Mouse (Mus musculus) liver, embryonic 14.5 days (tissue): ENCODE data around the gene Accs. TPM values are rescaled to one million over a fixed set of nuclear protein-coding genes. Genes with fewer than 3 reads are reported as not detected.

ENCODE experiments used
- ATAC-seq: fragments of 200-750 bp; cut with Nextera tagmentation; 2 replicates; pipeline ENCODE4 v1.8.0; 2017; ENCODE audit warnings: moderate number of reproducible peaks, mild to moderate bottlenecking, moderate library complexity; ENCODE audit not compliant: insufficient read depth
- DNase-seq, 3 experiments: peaks; one replicate each; pipeline ENCODE4 v3.0.0-alpha.2; 2012 to 2013; ENCODE audit warnings: low read depth in 3 of 3, low spot score in 3 of 3
- H3K27ac ChIP-seq: fragments of 300-500 bp; sonication (generic); 2 replicates; pipeline ENCODE4 v1.5.1; 2014; ENCODE audit warnings: moderate library complexity, mild to moderate bottlenecking, control low read depth, inconsistent platforms
- H3K27me3 ChIP-seq: fragments of 300-500 bp; sonication (generic); 2 replicates; pipeline ENCODE4 v1.6.1; 2014; ENCODE audit warnings: mild to moderate bottlenecking, low read length, moderate library complexity; ENCODE audit not compliant: control insufficient read depth, insufficient read depth
- H3K36me3 ChIP-seq: fragments of 300-500 bp; sonication (generic); replicated peaks from 2 replicates; pipeline ENCODE4 v1.6.1; 2014; ENCODE audit warnings: low read depth; ENCODE audit not compliant: control insufficient read depth, insufficient read depth
- H3K4me1 ChIP-seq, 2 experiments: fragments of 200-500 bp in 1 of 2; fragments of 300-500 bp in 1 of 2; sonication (generic) in 1 of 2; replicated peaks; 2 replicates each; pipeline ENCODE4 v1.6.1; 2012 to 2014; ENCODE audit warnings: antibody characterized with exemption in 1 of 2, inconsistent platforms in 1 of 2, low read length in 1 of 2; ENCODE audit not compliant: control insufficient read depth in 2 of 2, insufficient read depth in 2 of 2
- H3K4me2 ChIP-seq: fragments of 300-500 bp; sonication (generic); 2 replicates; pipeline ENCODE4 v1.6.1; 2014; ENCODE audit warnings: low read depth, mild to moderate bottlenecking, control low read depth, moderate library complexity
- H3K4me3 ChIP-seq, 2 experiments: fragments of 200-500 bp in 1 of 2; fragments of 300-500 bp in 1 of 2; sonication (generic) in 1 of 2; 2 replicates each; pipeline ENCODE4 v1.5.1; 2012 to 2014; ENCODE audit warnings: low read depth in 2 of 2, low read length in 2 of 2, mild to moderate bottlenecking in 2 of 2, control low read depth in 1 of 2, inconsistent platforms in 1 of 2, moderate library complexity in 1 of 2; ENCODE audit not compliant: insufficient read depth in 1 of 2
- H3K9ac ChIP-seq: fragments of 300-500 bp; sonication (generic); replicated peaks from 2 replicates; pipeline ENCODE4 v1.6.1; 2014; ENCODE audit warnings: mild to moderate bottlenecking, control low read depth, moderate library complexity
- H3K9me3 ChIP-seq: fragments of 300-500 bp; sonication (generic); 2 replicates; pipeline ENCODE4 v1.6.1; 2016; ENCODE audit warnings: low read length, mixed read lengths; ENCODE audit not compliant: control insufficient read depth
- CTCF ChIP-seq: IDR thresholded peaks from 2 replicates; pipeline ENCODE4 v1.5.1; 2016; ENCODE audit warnings: antibody characterized with exemption, low read depth, control low read depth
- WGBS: fragments of 180-500 bp; shearing (Covaris S2); extraction: QIAGEN DNeasy Blood & Tissue Kit; methylation state at CpG from one replicate; pipeline ENCODE4 v1.1.7; 2014; ENCODE audit not compliant: insufficient replicate concordance; 5-methylcytosine and 5-hydroxymethylcytosine counted together
- polyA plus RNA-seq, 2 experiments: library from polyadenylated mRNA; depleted of rRNA in 1 of 2; stranded (reverse) in 1 of 2; unstranded in 1 of 2; fragments of >200 nt; fragmentation: Nextera tagmentation in 1 of 2; extraction: Ambion mirVana in 1 of 2; gene quantifications; 2 replicates each; pipeline versions ENCODE4 v1.2.1 to v1.2.3; 2012 to 2014

The Accs gene
- polyA plus RNA-seq, 2 experiments = 0.88 to 1.5 TPM

- WGBS = 67% methylated on average over 9 of the region's 9 CpGs
Observed at GRCm38 (mm10) chr2:93783926-93784539, 65.7 kb downstream of the Accs start.

More at GRCm38 (mm10) chr2:93783926-93784539, 65.7 kb downstream of the Accs start:
- TF ChIP-seq CTCF = no peak
- ATAC-seq (no peak), DNase-seq (no peak)
- Histone ChIP-seq H3K27ac (no peak overlapping the region), H3K4me2 (no peak overlapping the region), H3K36me3 (no peaks in the 10 kb centered on the region), H3K4me1 (no peaks in the 10 kb centered on the region), H3K4me3 (no peak overlapping the region), H3K9me3 (no peaks in the 10 kb centered on the region), H3K27me3 (no peaks in the 10 kb centered on the region), H3K9ac (no peak overlapping the region)

Other genes with a start within 250 kb of the Accs start
- gene Alx4, start 207.6 kb downstream of the Accs start, polyA plus RNA-seq (2012; rRNA removed) = 0.02 and 0.03 TPM in 2 replicates
- not detected in 2 replicates for gene Alx4, start 207.6 kb downstream of the Accs start, polyA plus RNA-seq (2014; fragmentation: Nextera tagmentation; extraction: Ambion mirVana)
- gene Ext2, start 27.4 kb downstream of the Accs start, polyA plus RNA-seq (2012; rRNA removed) = 9.7 and 10.9 TPM in 2 replicates
- gene Ext2, start 27.4 kb downstream of the Accs start, polyA plus RNA-seq (2014; fragmentation: Nextera tagmentation; extraction: Ambion mirVana) = 22.1 and 26.1 TPM in 2 replicates
- gene Accsl, start 19.2 kb upstream of the Accs start, polyA plus RNA-seq (2012; rRNA removed) = 0.02 TPM in 1 of 2 replicates, not detected in the other
- gene Accsl, start 19.2 kb upstream of the Accs start, polyA plus RNA-seq (2014; fragmentation: Nextera tagmentation; extraction: Ambion mirVana) = not detected in 2 replicates
- gene Gm13889, start 107.3 kb upstream of the Accs start, polyA plus RNA-seq (2012; rRNA removed) = 2.2 and 3.0 TPM in 2 replicates
- gene Gm13889, start 107.3 kb upstream of the Accs start, polyA plus RNA-seq (2014; fragmentation: Nextera tagmentation; extraction: Ambion mirVana) = 1.7 and 2.3 TPM in 2 replicates
- not detected in 2 replicates for gene Gm27027, start 146.4 kb upstream of the Accs start, polyA plus RNA-seq (2012; rRNA removed)
- not detected in 2 replicates for gene Gm27027, start 146.4 kb upstream of the Accs start, polyA plus RNA-seq (2014; fragmentation: Nextera tagmentation; extraction: Ambion mirVana)
- gene Alkbh3, start 160.9 kb upstream of the Accs start, polyA plus RNA-seq (2012; rRNA removed) = 16.6 and 21.4 TPM in 2 replicates
- 27.3 and 32.1 TPM in 2 replicates for gene Alkbh3, start 160.9 kb upstream of the Accs start, polyA plus RNA-seq (2014; fragmentation: Nextera tagmentation; extraction: Ambion mirVana)